Comparison of ENCODE assay signal across 28 mouse cellular contexts in genomic region chr10:115770032-115770431, GRCm38 (mm10). TPM values are rescaled to one million over a fixed set of nuclear protein-coding genes. Genes with fewer than 3 reads are reported as not detected.
"Had no signal": no experiment of that assay in that cellular context is flagged by ENCODE, and none has a peak within 500 bp of the region (broad histone marks: within the 10 kb centered on the region; RNA-seq: fewer than 3 reads in every experiment).

No protein-coding gene starts in this region.

- H3K4me1 ChIP-seq: forebrain, embryonic 10.5 days; forebrain, embryonic 12.5 days; forebrain, embryonic 13.5 days; forebrain, embryonic 15.5 days had no signal

- H3K27me3 ChIP-seq: embryonic facial prominence, embryonic 12.5 days; embryonic facial prominence, embryonic 13.5 days; embryonic facial prominence, embryonic 15.5 days; forebrain, embryonic 12.5 days; forebrain, embryonic 13.5 days; forebrain, embryonic 15.5 days had no signal

- H3K4me3 ChIP-seq: embryonic facial prominence, embryonic 10.5 days; embryonic facial prominence, embryonic 12.5 days; embryonic facial prominence, embryonic 13.5 days; embryonic facial prominence, embryonic 15.5 days; erythroblast, embryonic 14.5 days; forebrain, embryonic 10.5 days; forebrain, embryonic 12.5 days; forebrain, embryonic 13.5 days; forebrain, embryonic 15.5 days; gastrocnemius, adult 2 months; heart, adult 2 months had no signal

- ATAC-seq: forebrain, embryonic 13.5 days; forebrain, embryonic 15.5 days; forebrain, embryonic 16.5 days; forebrain, postnatal 0 days had no signal

- H3K36me3 ChIP-seq: embryonic facial prominence, embryonic 10.5 days; embryonic facial prominence, embryonic 12.5 days; embryonic facial prominence, embryonic 13.5 days; embryonic facial prominence, embryonic 15.5 days; forebrain, embryonic 10.5 days; forebrain, embryonic 12.5 days; forebrain, embryonic 15.5 days had no signal

- H3K9me3 ChIP-seq: embryonic facial prominence, embryonic 10.5 days; embryonic facial prominence, embryonic 12.5 days; embryonic facial prominence, embryonic 13.5 days; embryonic facial prominence, embryonic 15.5 days; forebrain, embryonic 10.5 days; forebrain, embryonic 12.5 days; forebrain, embryonic 13.5 days; forebrain, embryonic 15.5 days had no signal

- H3K4me2 ChIP-seq: embryonic facial prominence, embryonic 12.5 days; embryonic facial prominence, embryonic 13.5 days; embryonic facial prominence, embryonic 15.5 days; forebrain, embryonic 12.5 days; forebrain, embryonic 13.5 days; forebrain, embryonic 15.5 days had no signal

- H3K9ac ChIP-seq: embryonic facial prominence, embryonic 12.5 days; embryonic facial prominence, embryonic 13.5 days; embryonic facial prominence, embryonic 15.5 days; forebrain, embryonic 12.5 days; forebrain, embryonic 13.5 days; forebrain, embryonic 15.5 days; forebrain, postnatal 0 days had no signal

- H3K27ac ChIP-seq: embryonic facial prominence, embryonic 10.5 days; embryonic facial prominence, embryonic 12.5 days; embryonic facial prominence, embryonic 13.5 days; embryonic facial prominence, embryonic 15.5 days; forebrain, embryonic 10.5 days; forebrain, embryonic 12.5 days; forebrain, embryonic 13.5 days; forebrain, embryonic 15.5 days; gastrocnemius, adult 2 months; heart, adult 2 months had no signal

- DNase-seq: cerebellum, adult 2 months; cerebellum, adult 8-10 months; cerebellum, adult 9-10 months; cerebellum, adult 9-11 months; cerebellum, postnatal 10 days; cerebellum, postnatal 14 days; cerebellum, postnatal 25 days; cerebellum, postnatal 36 days; embryo, embryonic 11 days; forebrain, postnatal 0 days; gastrocnemius, adult 2 months; gastrocnemius, postnatal 10 days; gastrocnemius, postnatal 14 days; gastrocnemius, postnatal 25 days; gastrocnemius, postnatal 36 days; heart, adult 11 months; heart, adult 18-20 months; heart, adult 2 months had no signal

RNA-seq across cellular contexts. Expression of gene Tspan8, which starts 46.6 kb away (rescaled TPM):
- polyA plus RNA-seq: forebrain, embryonic 13.5 days had no signal
